Mouse (Mus musculus) embryonic stem cell, embryonic (primary cell): Measurements from ENCODE around the gene Jup.

Experiments
- CTCF ChIA-PET, 4 experiments: fragments of 300-600 bp in 2 of 4; fragments of 350-600 bp in 2 of 4; sonication (Branson Sonifier 250); formaldehyde crosslinking; loops; one replicate each; lab custom pipeline; 2022; ENCODE audit warnings: inconsistent platforms in 2 of 4; lab: Charles Lee
- POLR2A ChIA-PET, 4 experiments: fragments of 300-600 bp in 2 of 4; fragments of 350-600 bp in 2 of 4; sonication (Branson Sonifier 250); formaldehyde crosslinking; loops; one replicate each; lab custom pipeline; 2022; ENCODE audit warnings: antibody characterized with exemption in 4 of 4, inconsistent platforms in 1 of 4; lab: Charles Lee

Jup gene

GRCm38 (mm10) chr11:100397600-100398389 is at the start of gene Jup:
TSS of gene Jup (minus strand) at chr11:100397763.
- POLR2A ChIA-PET, result interaction anchor here (0.5 to 19.0 kb wide), 118 partner anchors 8 to 1717 kb away, joined by 3 to 626 read pairs (median 5); partner anchors contain the start of genes Acly (in 3 of the 4), Eif1 (in 3 of the 4), Hap1 (in 3 of the 4) and Klhl11 (in 3 of the 4)
- CTCF ChIA-PET, result interaction anchor here (0.5 to 3.6 kb wide), 48 partner anchors 10 to 1611 kb away, joined by 3 to 24 read pairs (median 3); partner anchors contain the start of genes P3h4 (in 3 of the 4), Acly (in 1 of the 4), Dnajc7 (in 1 of the 4) and Fkbp10 (in 1 of the 4)

GRCm38 (mm10) chr11:100442625-100443024 is 45.1 kb upstream of the Jup start:
- ChIA-PET CTCF (interaction anchor here in 1 of 4 experiments (0.6 kb wide), 1 partner anchor 1079 kb away, joined by 5 read pairs; no protein-coding TSS in a partner anchor), POLR2A (interaction anchor here in 2 of 4 experiments (1.1 to 2.7 kb wide), 8 partner anchors 29 to 87 kb away, joined by 3 to 10 read pairs (median 4); partner anchors contain the start of genes Klhl11 (in 2 of the 2), Acly (in 1 of the 2), Hap1 (in 1 of the 2) and Jup (in 1 of the 2))

- POLR2A ChIA-PET, result interaction anchor here (0.7 to 2.7 kb wide), 14 partner anchors 10 to 120 kb away, joined by 3 to 10 read pairs (median 4); partner anchors contain the start of genes Klhl11 (in 3 of the 4) and Acly (in 1 of the 4)
- CTCF ChIA-PET, result interaction anchor here in 3 of 4 experiments (0.5 to 1.5 kb wide), 7 partner anchors 16 to 1078 kb away, joined by 3 to 6 read pairs (median 4); no protein-coding TSS in a partner anchor
Measured at GRCm38 (mm10) chr11:100441797-100442196, 44.2 kb upstream of the Jup start, which contains the start of the genes Nt5c3b and Klhl10. TSS of gene Nt5c3b (minus strand) at chr11:100441808. TSS of gene Klhl10 (plus strand) at chr11:100441917.

DNA sequence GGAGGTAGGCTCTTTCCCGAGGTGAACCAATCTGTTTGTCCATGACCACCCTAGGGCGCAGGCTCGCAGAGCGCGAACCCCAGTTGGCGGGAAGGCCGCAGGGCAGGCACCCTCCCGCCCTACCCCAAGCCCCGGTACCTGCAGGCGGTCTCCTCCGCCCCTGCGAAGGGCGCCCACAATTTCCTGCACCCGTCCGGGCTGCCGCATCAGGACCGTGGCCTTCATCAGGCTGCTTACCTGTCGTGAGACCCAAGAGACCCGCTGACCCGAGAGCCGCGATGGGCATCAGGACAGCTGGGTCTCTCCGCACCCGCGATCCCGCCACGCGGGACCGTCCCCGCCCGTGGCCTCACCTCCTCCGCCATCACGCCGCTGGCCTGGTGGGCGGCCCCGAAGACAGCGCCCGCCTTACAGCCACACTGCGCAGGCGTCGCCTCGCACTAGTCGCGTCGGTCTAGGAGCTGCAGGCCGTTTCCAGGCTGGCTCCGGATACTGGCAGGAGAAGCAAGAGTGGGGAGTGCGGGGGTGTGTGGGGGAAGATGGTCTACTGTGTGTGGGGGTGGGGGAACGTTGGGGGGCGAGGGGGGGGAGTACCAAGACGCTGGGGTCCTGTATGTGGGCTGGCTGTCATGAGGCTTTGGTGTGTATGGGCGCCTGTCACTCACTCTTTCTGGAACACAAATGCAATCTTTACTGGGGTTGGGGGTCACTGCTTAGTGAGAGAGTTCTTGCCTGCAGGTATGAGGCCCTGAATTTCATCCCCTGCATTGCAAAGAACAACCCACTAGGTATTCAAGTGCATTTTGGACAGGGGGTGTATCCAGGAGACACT is 43.3 kb upstream of the Jup start:
- ChIA-PET CTCF (interaction anchor here in 3 of 4 experiments (0.6 to 1.5 kb wide), 7 partner anchors 8 to 158 kb away, joined by 3 to 10 read pairs (median 3); no protein-coding TSS in a partner anchor), POLR2A (interaction anchor here (0.5 to 2.7 kb wide), 22 partner anchors 9 to 119 kb away, joined by 3 to 10 read pairs (median 4); partner anchors contain the start of genes Klhl11 (in 2 of the 4), Acly (in 1 of the 4) and Hap1 (in 1 of the 4))

DNA sequence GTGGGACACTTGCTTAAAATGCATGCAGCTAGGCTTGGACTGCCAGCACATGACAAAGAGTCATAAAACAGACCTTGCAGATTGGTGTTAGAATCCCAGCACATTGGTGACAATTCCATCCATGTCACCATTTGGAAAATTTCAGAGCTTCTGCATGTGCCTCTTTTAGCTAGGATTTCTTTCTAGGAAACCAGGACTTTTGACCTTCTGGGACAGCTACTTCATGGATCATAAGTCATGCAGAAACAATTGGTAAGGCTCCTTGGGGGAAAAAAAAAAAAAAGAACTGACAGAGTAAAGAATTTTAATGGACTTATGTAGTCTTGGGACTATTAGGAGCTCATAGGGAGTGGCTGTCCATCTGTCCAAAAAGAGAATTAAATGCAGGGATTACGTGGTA is 40.3 kb upstream of the Jup start:
- POLR2A ChIA-PET, result interaction anchor here in 3 of 4 experiments (0.6 to 1.7 kb wide), 8 partner anchors 34 to 220 kb away, joined by 3 to 4 read pairs (median 3); partner anchors contain the start of genes Klhl11 (in 2 of the 3) and Eif1 (in 1 of the 3)
- CTCF ChIA-PET, result interaction anchor here in 3 of 4 experiments (0.6 to 1.2 kb wide), 6 partner anchors 13 to 173 kb away, joined by 3 to 5 read pairs (median 3); partner anchors contain the start of genes Jup (in 2 of the 3) and Klhl11 (in 1 of the 3)

DNA sequence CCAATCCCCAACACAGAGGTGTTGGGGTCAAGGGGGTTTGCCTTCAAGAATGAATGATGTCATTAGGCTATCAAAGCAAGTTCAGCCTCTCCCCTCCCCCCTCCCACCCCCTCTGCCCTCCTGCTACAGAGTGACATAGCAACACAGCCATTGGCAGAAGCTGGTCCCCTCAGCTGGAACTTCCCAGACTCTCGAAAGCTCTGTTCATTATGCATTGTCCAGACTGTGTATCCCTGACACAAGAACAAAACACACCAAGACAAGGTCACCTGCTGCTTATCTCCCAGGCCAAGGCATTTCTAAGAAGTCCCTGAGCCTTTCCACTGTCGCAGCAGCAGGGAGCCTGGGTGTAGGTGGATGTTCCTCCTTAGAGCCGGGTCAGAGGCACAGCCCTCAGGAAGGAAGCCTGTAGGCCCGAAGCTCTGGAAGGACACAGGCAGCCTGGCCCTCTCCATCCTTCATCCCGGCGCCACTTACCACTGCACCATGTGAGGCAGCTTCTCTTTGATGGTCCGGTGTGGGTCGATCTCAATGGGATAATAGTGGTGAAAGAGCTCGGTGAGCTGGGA is 38.2 kb upstream of the Jup start:
- ChIA-PET POLR2A (interaction anchor here (0.6 to 2.4 kb wide), 54 partner anchors 8 to 1895 kb away, joined by 3 to 18 read pairs (median 4); partner anchors contain the start of genes Acly (in 2 of the 4), Eif1 (in 2 of the 4), Jup (in 2 of the 4) and Klhl11 (in 2 of the 4)), CTCF (interaction anchor here (0.6 to 1.5 kb wide), 11 partner anchors 22 to 259 kb away, joined by 3 to 10 read pairs (median 4); partner anchors contain the start of gene Klhl11 (in 1 of the 4))

DNA sequence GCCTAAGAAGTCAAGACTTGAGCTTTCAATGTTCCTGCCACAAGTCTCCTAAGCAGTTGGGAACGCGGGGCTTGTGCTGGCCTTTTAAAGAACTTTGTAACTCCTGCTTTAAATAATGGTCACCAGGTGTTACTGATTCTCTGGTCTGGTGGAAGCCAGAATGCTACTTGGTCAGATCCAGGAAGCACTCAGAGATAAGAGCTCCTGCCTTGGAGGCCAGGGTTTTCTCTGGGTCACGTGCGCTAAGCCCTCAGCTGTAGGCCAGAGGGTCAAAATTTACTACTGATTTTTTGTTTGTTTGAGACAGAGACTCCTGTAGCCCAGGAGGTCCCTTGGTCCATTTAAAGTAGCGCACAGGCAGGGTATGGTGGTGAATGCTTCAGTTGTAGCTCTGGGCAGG is 34.4 kb upstream of the Jup start:
- POLR2A ChIA-PET, result interaction anchor here in 2 of 4 experiments (0.9 to 2.6 kb wide), 15 partner anchors 9 to 112 kb away, joined by 3 to 8 read pairs (median 4); partner anchors contain the start of genes Klhl10 (in 2 of the 2), Klhl11 (in 2 of the 2), Nt5c3b (in 2 of the 2) and Acly (in 1 of the 2)
- CTCF ChIA-PET, result interaction anchor here in 3 of 4 experiments (0.5 to 1.2 kb wide), 7 partner anchors 9 to 314 kb away, joined by 3 to 10 read pairs (median 3); partner anchors contain the start of gene Hap1 (in 1 of the 3)

- CTCF ChIA-PET, result interaction anchor here in 1 of 4 experiments (0.6 to 1.3 kb wide), 4 partner anchors 22 to 702 kb away, joined by 3 to 4 read pairs (median 3); partner anchors contain the start of gene Nkiras2
- POLR2A ChIA-PET, result interaction anchor here (0.6 to 2.6 kb wide), 14 partner anchors 9 to 189 kb away, joined by 3 to 12 read pairs (median 6); partner anchors contain the start of genes Acly (in 1 of the 4), Eif1 (in 1 of the 4), Fkbp10 (in 1 of the 4) and Jup (in 1 of the 4)
Measured at GRCm38 (mm10) chr11:100430052-100430451, 32.5 kb upstream of the Jup start.

- ChIA-PET POLR2A (interaction anchor here in 2 of 4 experiments (0.6 to 2.4 kb wide), 20 partner anchors 8 to 287 kb away, joined by 3 to 12 read pairs (median 4); partner anchors contain the start of genes Eif1 (in 2 of the 2), Acly (in 1 of the 2), Fkbp10 (in 1 of the 2) and Jup (in 1 of the 2)), CTCF (interaction anchor here in 1 of 4 experiments (1.0 to 1.2 kb wide), 3 partner anchors 15 to 266 kb away, joined by 3 read pairs; no protein-coding TSS in a partner anchor)
Measured at GRCm38 (mm10) chr11:100428612-100429199, 31.1 kb upstream of the Jup start.

DNA sequence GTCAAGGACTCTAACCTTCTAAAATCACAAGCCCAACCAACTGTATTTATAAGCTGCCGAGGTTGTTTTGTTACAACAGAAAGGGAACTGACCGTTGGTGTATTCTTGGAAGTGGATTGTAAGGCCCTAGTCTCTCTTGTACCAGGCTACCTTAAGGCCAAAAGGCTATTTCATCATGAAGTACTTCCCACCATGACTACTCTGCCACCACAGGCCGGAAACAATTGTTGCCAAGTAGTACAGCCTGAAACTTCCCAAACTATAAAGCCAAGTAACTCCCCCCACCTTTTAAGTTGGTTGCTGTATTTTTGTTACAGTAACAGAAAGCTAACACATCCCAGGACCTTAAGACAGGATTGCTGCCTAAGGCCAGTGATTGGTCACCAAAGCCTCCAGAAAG is 29.3 kb upstream of the Jup start:
- ChIA-PET CTCF (interaction anchor here in 2 of 4 experiments (0.6 to 0.8 kb wide), 6 partner anchors 10 to 287 kb away, joined by 3 to 13 read pairs (median 3); partner anchors contain the start of gene Hspb9 (in 1 of the 2)), POLR2A (interaction anchor here in 3 of 4 experiments (0.6 to 2.9 kb wide), 8 partner anchors 9 to 148 kb away, joined by 3 to 8 read pairs (median 4); partner anchors contain the start of gene Cnp (in 1 of the 3))

GRCm38 (mm10) chr11:100425851-100426250 is 28.3 kb upstream of the Jup start:
- ChIA-PET POLR2A (interaction anchor here (0.6 to 2.9 kb wide), 12 partner anchors 10 to 259 kb away, joined by 3 to 8 read pairs (median 4); partner anchors contain the start of genes Cnp (in 1 of the 4) and Klhl11 (in 1 of the 4)), CTCF (interaction anchor here (0.6 to 1.2 kb wide), 12 partner anchors 12 to 336 kb away, joined by 3 to 6 read pairs (median 3); partner anchors contain the start of genes P3h4 (in 2 of the 4), Klhl11 (in 1 of the 4) and Nt5c3b (in 1 of the 4))

DNA sequence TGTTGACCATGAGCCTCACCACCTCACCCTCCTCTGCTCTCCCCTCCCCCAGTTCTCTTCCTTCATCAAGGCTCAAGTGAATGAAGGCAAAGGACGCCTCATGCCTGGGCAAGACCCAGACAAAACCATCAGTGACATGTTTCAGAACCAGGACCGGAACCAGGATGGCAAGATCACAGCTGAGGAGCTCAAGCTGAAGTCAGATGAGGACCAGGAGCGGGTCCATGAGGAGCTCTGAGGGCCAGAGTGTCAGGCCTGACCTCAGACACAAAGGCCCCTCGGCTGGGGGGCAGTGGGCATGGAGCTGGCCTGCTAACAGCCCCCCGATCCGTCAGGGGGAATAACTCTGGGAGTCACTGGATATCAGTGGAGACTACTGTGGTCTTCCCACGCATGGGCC is 26.3 kb upstream of the Jup start:
- ChIA-PET POLR2A (interaction anchor here in 3 of 4 experiments (1.0 to 4.9 kb wide), 13 partner anchors 10 to 104 kb away, joined by 3 to 20 read pairs (median 4); partner anchors contain the start of genes Eif1 (in 2 of the 3), Jup (in 2 of the 3), Acly (in 1 of the 3) and Klhl10 (in 1 of the 3)), CTCF (interaction anchor here in 3 of 4 experiments (0.5 to 1.6 kb wide), 8 partner anchors 15 to 271 kb away, joined by 3 to 4 read pairs (median 3); partner anchors contain the start of gene Klhl11 (in 2 of the 3))

DNA sequence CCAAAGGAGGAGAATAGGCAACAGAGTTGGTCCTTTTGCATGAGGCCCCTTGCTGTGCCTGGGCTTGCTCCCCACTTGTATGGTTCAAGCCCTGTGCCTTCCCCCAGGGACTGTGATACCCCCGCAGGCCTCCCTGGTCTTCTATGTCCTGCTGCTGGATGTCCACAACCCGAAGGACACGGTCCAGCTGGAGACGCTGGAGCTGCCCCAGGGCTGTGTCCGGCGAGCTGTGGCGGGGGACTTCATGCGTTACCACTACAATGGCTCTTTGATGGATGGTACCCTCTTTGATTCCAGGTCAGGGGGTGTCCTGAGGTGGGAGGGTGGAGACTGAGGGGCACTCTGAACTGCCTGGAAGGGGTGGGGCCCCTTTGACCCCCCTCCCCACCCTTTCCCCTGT is 24.0 kb upstream of the Jup start:
- CTCF ChIA-PET, result interaction anchor here in 3 of 4 experiments (1.0 to 1.4 kb wide), 3 partner anchors 13 to 225 kb away, joined by 3 to 4 read pairs (median 3); no protein-coding TSS in a partner anchor
- POLR2A ChIA-PET, result interaction anchor here in 3 of 4 experiments (0.8 to 4.9 kb wide), 15 partner anchors 8 to 106 kb away, joined by 3 to 20 read pairs (median 5); partner anchors contain the start of genes Eif1 (in 2 of the 3), Jup (in 2 of the 3), Acly (in 1 of the 3) and Klhl11 (in 1 of the 3)
